Mouse (Mus musculus): Measurements from ENCODE around the gene Dtnb. TPM values are rescaled to one million over a fixed set of nuclear protein-coding genes. Genes with fewer than 3 reads are reported as not detected.
A peak's percentile ranks its signal among the peaks of the same experiment; 100 is the strongest.

The Dtnb gene
- polyA plus RNA-seq, 1 experiment from 2014 or later: 36.8 TPM

DNA sequence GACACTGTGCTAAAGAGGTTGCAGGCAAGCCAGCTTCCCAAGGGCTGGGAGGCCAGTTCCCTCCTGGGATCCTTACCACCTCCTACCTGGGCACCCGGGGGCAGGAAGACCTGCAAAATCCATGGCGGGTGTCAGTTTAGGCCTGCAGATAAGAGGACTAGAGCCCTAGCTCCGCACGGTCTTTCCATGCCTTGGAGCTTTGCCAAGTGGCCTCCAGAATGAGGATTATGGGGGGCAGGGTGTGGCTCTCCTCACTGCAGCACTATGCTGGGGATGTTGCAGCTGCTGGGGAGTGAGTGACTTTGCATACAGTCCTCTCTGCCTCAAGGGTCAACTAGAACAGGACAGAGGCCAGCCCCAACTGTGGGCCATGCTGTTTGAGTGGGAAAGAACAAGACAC, 247.7 kb downstream of the Dtnb start:
- no peaks in the 10 kb centered on the region for H3K27me3 ChIP-seq (replicated peaks; ENCODE audit: control insufficient read depth, insufficient read depth, low read length)
- H3K27ac ChIP-seq (ENCODE audit: low read length): no peak overlapping the region
- H3K4me3 ChIP-seq (replicated peaks; ENCODE audit: low read length): no peak overlapping the region
- no peak overlapping the region for H3K9ac ChIP-seq (replicated peaks; ENCODE audit: low read depth, low read length)
- ATAC-seq: no peak
- H3K4me2 ChIP-seq (ENCODE audit: low read length): no peak overlapping the region
- peaks cover 31% of the 10 kb centered on the region for H3K4me1 ChIP-seq (replicated peaks; ENCODE audit: control insufficient read depth, insufficient read depth, low read length)
- WGBS: 56% methylated on average over 4 of the region's 4 CpGs
- H3K36me3 ChIP-seq (ENCODE audit: control insufficient read depth, insufficient read depth): no peaks in the 10 kb centered on the region
- H3K9me3 ChIP-seq (ENCODE audit: control insufficient read depth, low read length): no peaks in the 10 kb centered on the region

- Histone ChIP-seq H3K4me1 (replicated peaks; ENCODE audit: control insufficient read depth, insufficient read depth, low read length) (peaks cover 26% of the 10 kb centered on the region), H3K4me3 (replicated peaks; ENCODE audit: low read length) (no peak overlapping the region), H3K9ac (replicated peaks; ENCODE audit: low read depth, low read length) (no peak overlapping the region), H3K27ac (ENCODE audit: low read length) (no peak overlapping the region), H3K27me3 (replicated peaks; ENCODE audit: control insufficient read depth, insufficient read depth, low read length) (no peaks in the 10 kb centered on the region), H3K36me3 (ENCODE audit: control insufficient read depth, insufficient read depth) (no peaks in the 10 kb centered on the region), H3K9me3 (ENCODE audit: control insufficient read depth, low read length) (no peaks in the 10 kb centered on the region), H3K4me2 (ENCODE audit: low read length) (no peak overlapping the region)
- peak; percentile 41; the same call in 1 of the 2 replicates for ATAC-seq
- 37% methylated on average over 5 of the region's 5 CpGs for WGBS
These were observed 251.2 kb downstream of the Dtnb start for GRCm38 (mm10) chr12:3823408-3823807.

GRCm38 (mm10) chr12:3824906-3825713, 252.9 kb downstream of the Dtnb start:
- no peaks in the 10 kb centered on the region for H3K36me3 ChIP-seq (ENCODE audit: control insufficient read depth, insufficient read depth)
- H3K27ac ChIP-seq (ENCODE audit: low read length): no peak overlapping the region
- ATAC-seq: no peak
- 74% methylated on average over 5 of the region's 5 CpGs for whole genome bisulfite sequencing
- no peak overlapping the region for H3K4me3 ChIP-seq (replicated peaks; ENCODE audit: low read length)
- no peaks in the 10 kb centered on the region for H3K27me3 ChIP-seq (replicated peaks; ENCODE audit: control insufficient read depth, insufficient read depth, low read length)
- H3K4me2 ChIP-seq (ENCODE audit: low read length): no peak overlapping the region
- H3K9ac ChIP-seq (replicated peaks; ENCODE audit: low read depth, low read length): no peak overlapping the region
- H3K9me3 ChIP-seq (ENCODE audit: control insufficient read depth, low read length): no peaks in the 10 kb centered on the region
- peaks cover 23% of the 10 kb centered on the region for H3K4me1 ChIP-seq (replicated peaks; ENCODE audit: control insufficient read depth, insufficient read depth, low read length)

DNA sequence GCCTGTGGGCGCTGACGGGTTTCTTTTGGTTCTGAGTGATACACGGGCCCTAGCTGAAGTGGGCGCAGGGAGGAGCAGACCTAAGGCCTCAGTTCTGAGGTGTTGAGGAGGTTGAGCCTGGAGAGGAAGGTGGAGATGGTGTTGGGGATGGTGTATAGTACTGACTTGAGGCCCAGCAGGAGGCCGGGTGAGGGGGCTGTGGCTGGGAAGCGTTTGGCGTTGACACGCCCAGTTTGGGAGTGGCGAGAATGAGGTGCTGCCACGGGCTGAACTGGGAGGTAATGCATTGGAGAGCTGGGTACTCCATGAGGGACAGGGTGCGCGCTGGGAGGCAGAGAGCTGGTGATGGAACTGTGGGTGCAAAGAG, 253.5 kb downstream of the Dtnb start:
- H3K9me3 ChIP-seq (ENCODE audit: control insufficient read depth, low read length): no peaks in the 10 kb centered on the region
- no peaks in the 10 kb centered on the region for H3K27me3 ChIP-seq (replicated peaks; ENCODE audit: control insufficient read depth, insufficient read depth, low read length)
- H3K4me1 ChIP-seq (replicated peaks; ENCODE audit: control insufficient read depth, insufficient read depth, low read length): peaks cover 21% of the 10 kb centered on the region
- H3K4me3 ChIP-seq (replicated peaks; ENCODE audit: low read length): no peak overlapping the region
- no peaks in the 10 kb centered on the region for H3K36me3 ChIP-seq (ENCODE audit: control insufficient read depth, insufficient read depth)
- no peak overlapping the region for H3K27ac ChIP-seq (ENCODE audit: low read length)
- 63% methylated on average over 12 of the region's 12 CpGs for WGBS
- no peak overlapping the region for H3K4me2 ChIP-seq (ENCODE audit: low read length)
- ATAC-seq: no peak
- H3K9ac ChIP-seq (replicated peaks; ENCODE audit: low read depth, low read length): no peak overlapping the region

GRCm38 (mm10) chr12:3827771-3828170, 255.6 kb downstream of the Dtnb start:
- no peaks in the 10 kb centered on the region for H3K27me3 ChIP-seq (replicated peaks; ENCODE audit: control insufficient read depth, insufficient read depth, low read length)
- WGBS: 87% methylated on average over 5 of the region's 5 CpGs
- ATAC-seq: no peak
- no peaks in the 10 kb centered on the region for H3K36me3 ChIP-seq (ENCODE audit: control insufficient read depth, insufficient read depth)
- H3K9ac ChIP-seq (replicated peaks; ENCODE audit: low read depth, low read length): no peak overlapping the region
- no peak overlapping the region for H3K27ac ChIP-seq (ENCODE audit: low read length)
- H3K4me3 ChIP-seq (replicated peaks; ENCODE audit: low read length): no peak overlapping the region
- peaks cover 36% of the 10 kb centered on the region for H3K4me1 ChIP-seq (replicated peaks; ENCODE audit: control insufficient read depth, insufficient read depth, low read length)
- no peak overlapping the region for H3K4me2 ChIP-seq (ENCODE audit: low read length)
- no peaks in the 10 kb centered on the region for H3K9me3 ChIP-seq (ENCODE audit: control insufficient read depth, low read length)

Small RNA genes within 50 kb of the gene (microRNA-seq; reads per million reads assigned to microRNA genes)
- gene Gm26050: not detected

Other genes starting within 250 kb of the Dtnb start
- 118 and 122 TPM in 2 replicates for gene Kif3c, start 207.2 kb upstream of the Dtnb start, polyA plus RNA-seq (2015; fragmentation: Nextera tagmentation; extraction: Ambion mirVana)
- 13.2 and 15.7 TPM in 2 replicates for gene Asxl2, start 145.5 kb upstream of the Dtnb start, polyA plus RNA-seq (2015; fragmentation: Nextera tagmentation; extraction: Ambion mirVana)
- gene Dnmt3a, start 233.6 kb downstream of the Dtnb start, polyA plus RNA-seq (2015; fragmentation: Nextera tagmentation; extraction: Ambion mirVana): 86.3 and 86.6 TPM in 2 replicates